Mouse (Mus musculus): ENCODE results near the gene Col1a1.

- TF ChIP-seq CTCF (IDR thresholded peaks at IDR 0.05; ENCODE audit: insufficient read depth, low read length) (no peak), POLR2A (IDR thresholded peaks at IDR 0.05; ENCODE audit: borderline replicate concordance, extremely low read depth, low read depth, low read length) (no peak)
Observed at GRCm38 (mm10) chr11:94896753-94897376, 39.2 kb upstream of the Col1a1 start.
